Mouse (Mus musculus) cerebellum, postnatal 36 days (tissue): ENCODE measurements around the gene Postn.

Experiments
- DNase-seq, 2 experiments: peaks; one replicate each; pipeline ENCODE4 v3.0.0; 2021 to 2022; ENCODE audit warnings: mixed read lengths in 2 of 2

Postn gene

GRCm38 (mm10) chr3:54420189-54420928 is 59.5 kb downstream of the Postn start:
- no peak for DNase-seq

- DNase-seq = no peak
Measured at GRCm38 (mm10) chr3:54420983-54421382, 60.1 kb downstream of the Postn start.

GRCm38 (mm10) chr3:54421666-54422065 is 60.8 kb downstream of the Postn start:
- no peak for DNase-seq

- no peak for DNase-seq
Measured at GRCm38 (mm10) chr3:54424146-54424545, 63.2 kb downstream of the Postn start.

- no peak for DNase-seq
Measured at GRCm38 (mm10) chr3:54431663-54432062, 70.8 kb downstream of the Postn start.

- no peak for DNase-seq
Measured at GRCm38 (mm10) chr3:54432167-54432566, 71.3 kb downstream of the Postn start.

- no peak for DNase-seq
Measured at GRCm38 (mm10) chr3:54432605-54433004, 71.7 kb downstream of the Postn start.

GRCm38 (mm10) chr3:54434571-54434970 is 73.7 kb downstream of the Postn start:
- DNase-seq = no peak

GRCm38 (mm10) chr3:54436373-54436964 is 75.6 kb downstream of the Postn start:
- no peak for DNase-seq
